Mouse (Mus musculus) layer of hippocampus, adult 11-12 months (tissue): Measurements from ENCODE around the gene Ggact.

ENCODE experiments used
- DNase-seq: peaks from one replicate; pipeline ENCODE4 v3.0.0; 2022; ENCODE audit warnings: low spot score

The Ggact gene

DNA sequence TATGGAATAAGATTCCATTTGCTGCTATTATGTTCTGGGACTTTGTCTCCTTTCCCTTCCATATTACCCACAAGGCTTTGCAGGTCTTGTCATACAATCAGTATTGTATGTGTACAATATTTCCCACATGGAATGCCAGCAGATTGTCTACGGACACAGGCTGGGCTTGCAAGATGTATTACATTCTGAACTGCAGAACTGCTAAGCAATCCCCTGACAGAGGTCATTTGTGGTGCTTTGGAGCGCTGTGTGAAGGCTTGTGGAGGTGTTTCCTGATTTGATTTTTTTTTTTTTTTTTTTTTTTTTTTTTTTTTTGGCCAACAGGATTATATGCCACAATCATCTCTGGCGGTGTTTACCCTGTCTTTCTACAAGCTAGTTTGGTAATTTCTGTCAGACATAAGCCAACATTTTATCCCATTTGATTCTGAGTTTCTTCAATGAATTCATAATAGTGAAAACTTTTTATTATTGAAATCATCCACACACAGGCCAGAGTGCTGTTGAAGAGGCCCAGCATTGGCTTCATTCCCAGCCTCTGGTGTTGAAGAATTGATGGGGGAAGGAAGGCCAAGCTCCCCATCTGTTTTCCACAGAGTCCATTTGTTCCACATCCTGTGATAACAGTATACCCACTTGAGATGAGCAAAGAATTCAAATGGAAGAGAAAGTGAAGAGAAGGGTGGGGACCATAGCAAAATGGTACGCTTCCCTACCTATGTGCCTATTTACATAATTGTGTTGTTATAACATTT is 45.8 kb downstream of the Ggact start:
- DNase-seq: no peak

DNA sequence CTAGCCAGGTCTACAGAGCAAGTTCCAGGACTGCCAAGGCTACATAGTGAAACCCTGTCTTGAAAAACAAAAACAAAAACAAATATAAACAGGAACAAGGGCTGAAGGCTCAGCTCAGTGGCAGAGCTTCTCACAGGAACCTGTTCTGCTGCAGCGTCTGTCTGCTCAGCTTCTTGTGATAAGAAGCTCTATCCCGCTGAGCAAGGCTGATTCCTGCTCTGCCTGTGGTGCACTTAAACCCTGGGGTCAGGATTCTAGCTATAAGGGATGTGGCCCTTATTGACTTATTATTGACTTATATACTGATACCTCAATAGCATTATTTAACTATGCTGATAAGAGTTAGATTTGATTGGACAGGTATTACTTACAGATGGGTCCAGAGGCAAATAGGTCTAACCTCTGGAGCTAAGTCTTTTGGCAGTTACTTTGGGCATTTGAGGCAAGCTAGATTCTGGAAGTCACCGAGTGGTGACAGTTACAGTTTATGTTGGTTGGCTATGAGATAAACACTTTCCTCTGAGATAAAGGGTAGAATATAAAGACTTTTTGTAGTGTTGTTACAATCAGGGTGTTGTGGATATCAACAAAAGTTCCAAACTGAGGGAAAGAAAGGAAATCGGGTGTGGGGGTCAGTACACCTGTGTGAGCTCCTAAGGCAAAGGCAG is 48.0 kb downstream of the Ggact start:
- no peak for DNase-seq

DNA sequence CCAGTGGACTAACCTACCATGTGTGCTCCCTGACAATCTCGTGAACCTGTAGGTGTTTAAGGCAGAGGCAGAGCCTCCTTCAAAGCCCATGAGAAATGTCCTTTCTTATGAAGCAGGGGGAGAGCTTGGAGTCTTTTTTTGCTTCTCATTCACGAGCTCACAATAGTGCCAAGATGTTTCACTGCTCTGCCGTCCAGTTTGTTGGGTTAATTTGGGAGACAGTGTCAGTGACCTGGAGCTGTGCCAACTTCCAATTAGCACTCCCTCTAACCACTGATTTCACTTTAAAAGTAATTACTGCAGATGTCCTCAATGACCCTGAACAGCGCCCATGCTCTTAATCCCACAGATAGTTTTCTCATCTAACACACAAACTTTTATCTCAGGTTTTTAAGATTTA is 50.9 kb downstream of the Ggact start:
- no peak for DNase-seq

DNA sequence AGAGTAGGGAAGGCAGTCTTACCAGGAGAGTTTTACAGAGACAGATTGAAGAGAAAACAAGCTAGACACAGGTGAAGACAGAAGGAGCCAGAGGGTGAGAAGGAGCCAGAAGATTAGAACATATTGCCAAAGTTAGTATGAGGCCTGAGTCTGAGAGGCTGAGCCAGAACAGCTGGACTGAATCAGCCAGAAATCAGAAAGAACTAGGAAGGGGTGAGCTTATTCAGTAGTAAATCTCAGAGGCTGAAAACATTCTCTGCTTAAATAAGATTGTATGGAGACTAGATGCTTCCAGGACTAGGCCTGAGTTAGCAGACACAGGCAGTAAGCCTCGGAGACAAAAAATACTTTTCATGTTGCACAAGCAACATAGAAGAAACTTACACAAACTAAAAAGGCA is 53.8 kb downstream of the Ggact start:
- DNase-seq: no peak

DNA sequence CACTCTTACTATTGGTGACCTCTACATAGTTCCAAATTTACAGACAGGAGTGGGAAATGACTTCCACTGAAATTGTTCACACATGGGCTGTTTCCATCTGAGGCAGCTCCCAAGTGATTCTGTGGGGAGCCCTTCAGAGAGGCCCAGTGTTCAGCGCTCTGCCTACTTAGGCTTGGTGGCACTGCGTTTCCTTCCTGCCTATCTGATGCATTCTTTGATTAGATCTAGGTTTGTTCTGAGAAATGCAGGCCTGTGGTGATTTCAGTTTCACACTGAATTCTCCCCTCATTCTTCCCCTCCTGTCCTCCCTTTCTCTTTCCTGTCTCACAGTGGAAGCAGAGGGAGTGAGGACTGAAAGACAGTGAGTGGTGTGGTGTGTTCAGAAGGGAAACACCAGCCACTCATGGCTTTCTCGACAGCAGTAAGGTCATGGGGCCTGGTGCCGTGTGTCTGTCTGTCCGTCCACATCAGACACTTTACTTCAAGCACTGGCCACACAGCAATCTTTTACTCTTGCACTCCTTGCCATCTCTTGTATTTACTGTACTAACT is 61.0 kb downstream of the Ggact start:
- no peak for DNase-seq

DNA sequence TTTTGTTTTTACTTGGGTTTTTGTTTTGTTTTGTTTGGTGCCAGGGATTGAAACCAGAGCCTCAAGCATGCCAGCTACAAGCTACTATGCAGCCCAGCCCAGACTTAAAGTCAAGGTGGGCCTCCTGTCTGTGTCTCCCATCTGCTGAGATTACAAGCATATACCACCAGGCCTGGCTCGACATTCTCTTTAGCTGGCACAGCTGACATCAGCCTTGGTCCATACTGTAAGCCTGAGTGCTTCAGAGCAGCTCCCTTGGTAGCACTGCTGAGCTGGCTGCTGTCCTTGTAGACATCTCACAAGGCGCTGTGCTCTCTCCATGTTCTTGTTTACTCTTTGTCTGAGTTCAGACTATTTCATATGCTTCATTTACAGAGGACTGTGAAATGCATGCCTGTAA is 76.5 kb downstream of the Ggact start:
- DNase-seq: no peak

DNA sequence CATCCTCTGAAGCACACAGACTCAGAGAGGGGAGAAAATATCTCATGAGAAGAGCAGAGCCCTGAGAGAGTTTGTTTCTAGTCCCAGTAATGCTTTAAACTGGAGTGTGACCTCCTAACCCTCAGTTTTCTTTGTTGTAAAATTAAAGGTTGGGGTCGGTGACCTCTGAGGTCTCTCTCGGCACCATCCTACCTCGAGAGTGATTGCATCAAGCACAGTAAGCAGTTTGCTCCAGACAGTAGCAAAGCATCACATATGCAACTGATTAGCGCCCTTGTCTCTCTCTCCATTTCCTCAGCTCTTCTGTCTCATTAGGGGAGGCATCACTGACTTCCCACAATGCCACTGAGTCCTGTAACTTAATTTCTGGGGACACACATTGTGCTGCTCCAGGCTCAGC is 77.3 kb downstream of the Ggact start:
- no peak for DNase-seq

DNA sequence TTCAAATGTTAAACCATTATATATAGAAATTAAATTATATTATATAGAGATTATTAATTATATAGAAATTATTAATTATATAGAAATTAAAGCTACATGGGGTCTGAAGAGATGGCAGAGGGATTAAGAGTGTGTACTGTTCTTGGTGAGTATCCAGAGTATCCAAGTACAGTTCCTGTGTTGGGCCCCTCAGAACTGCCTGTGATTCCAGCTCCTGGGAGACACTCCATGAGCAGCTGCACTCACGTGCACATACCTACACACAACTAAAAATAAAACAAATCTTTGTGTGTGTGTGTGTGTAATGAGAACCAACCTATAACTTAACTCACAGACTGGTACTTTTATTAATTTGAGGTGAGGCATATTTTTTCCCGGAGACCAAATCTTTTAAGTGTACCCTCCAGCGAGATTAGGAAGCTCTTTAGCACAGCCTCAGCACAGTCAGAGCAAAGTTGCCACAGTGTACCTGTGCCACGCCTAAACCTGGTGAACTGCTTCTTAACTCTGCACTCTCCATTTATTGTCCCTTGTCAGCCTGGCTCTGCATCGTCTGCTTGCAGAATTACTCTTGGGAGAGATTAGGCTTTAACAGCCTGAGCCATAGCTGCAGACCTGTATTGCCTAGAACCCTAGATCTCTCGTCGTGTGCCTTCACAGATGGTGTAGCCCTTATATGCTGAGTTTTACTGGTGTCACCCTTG is 77.9 kb downstream of the Ggact start:
- no peak for DNase-seq

DNA sequence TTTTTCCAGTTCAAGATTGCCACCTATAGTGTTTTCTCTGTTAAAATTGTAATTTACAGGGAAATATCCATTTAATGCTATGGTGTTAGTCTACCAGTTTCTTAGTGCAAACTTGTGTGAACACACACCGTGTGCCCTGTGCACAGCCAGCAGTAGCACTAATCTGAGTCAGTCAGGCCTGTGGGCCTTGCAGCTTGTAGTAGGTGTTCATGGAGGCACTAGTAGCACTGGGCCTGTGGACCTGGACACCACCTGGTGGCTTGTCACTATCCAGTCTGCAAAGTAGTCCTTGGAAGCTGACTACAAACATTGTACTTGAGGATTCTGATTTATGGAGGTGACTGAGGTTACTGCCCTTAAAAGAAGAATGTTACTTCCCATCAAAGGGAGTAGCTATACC is 78.8 kb downstream of the Ggact start:
- no peak for DNase-seq

DNA sequence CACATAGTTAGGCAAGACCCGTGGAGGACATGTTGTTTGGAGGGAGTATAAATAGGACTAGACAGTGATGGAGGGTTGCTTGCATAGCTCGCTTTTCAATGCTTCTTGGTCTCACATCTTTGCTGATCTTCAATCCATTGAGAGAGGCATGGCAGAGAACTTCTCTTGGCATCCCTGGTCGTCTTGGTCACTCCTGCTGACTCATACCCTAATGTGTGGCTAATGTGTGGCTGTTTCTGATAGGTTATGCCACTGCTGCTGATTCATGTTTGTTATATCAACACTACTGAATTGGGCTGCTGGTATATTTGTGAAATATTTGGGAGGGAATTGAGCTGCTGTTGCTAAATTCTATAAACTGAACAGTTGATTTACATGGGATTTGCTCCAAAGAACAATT is 79.9 kb downstream of the Ggact start:
- DNase-seq: no peak

DNA sequence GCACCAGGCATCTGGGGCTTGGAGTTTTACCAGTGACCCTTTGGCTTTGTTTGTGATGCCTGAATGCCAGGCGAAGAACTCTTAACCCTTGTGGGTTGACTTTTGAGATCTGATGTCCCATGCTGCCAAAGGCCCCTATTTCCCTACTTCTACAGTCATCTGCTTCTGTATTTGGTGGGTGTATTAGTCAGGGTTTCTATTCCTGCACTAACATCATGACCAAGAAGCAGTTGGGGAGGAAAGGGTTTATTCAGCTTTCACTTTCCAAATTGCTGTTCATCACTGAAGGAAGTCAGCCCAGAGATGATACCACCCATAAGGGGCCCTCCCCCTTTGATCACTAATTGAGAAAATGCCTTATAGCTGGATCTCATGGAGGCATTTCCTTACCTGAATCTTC is 83.1 kb downstream of the Ggact start:
- no peak for DNase-seq

DNA sequence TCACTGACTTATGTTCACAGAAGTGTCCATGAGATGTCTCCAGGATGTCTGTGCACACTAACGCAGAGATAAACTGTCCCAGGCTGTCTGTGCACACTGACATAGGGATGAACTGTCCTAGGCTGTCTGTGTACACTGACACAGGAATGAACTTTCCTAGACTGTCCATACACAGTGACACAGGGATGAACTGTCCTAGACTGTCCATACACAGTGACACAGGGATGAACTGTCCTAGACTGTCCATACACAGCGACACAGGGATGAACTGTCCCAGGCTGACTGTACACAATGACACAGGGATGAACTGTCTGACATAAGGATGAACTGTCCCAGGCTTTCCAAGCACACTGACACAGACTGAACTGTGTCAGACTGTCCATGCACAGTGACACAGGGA is 88.1 kb downstream of the Ggact start:
- no peak for DNase-seq

DNA sequence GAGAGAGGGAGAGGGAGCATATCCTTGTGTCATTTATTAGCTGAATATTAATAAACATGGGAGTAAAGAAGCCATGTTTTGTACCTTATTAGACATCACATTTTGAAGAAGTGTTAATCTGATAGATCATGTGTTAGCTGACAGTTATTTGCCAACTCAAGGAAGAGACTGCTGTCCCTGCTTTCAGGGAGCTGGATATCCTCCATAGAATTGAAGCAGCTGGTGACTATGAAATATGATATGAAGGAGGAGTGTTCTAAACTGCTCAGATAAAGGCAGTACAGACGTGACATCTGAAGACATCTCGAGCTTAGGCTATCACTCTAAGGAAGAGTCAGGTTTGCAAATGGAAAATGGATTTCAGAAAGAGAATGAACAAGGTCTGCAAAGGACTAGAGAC is 89.8 kb downstream of the Ggact start:
- no peak for DNase-seq

DNA sequence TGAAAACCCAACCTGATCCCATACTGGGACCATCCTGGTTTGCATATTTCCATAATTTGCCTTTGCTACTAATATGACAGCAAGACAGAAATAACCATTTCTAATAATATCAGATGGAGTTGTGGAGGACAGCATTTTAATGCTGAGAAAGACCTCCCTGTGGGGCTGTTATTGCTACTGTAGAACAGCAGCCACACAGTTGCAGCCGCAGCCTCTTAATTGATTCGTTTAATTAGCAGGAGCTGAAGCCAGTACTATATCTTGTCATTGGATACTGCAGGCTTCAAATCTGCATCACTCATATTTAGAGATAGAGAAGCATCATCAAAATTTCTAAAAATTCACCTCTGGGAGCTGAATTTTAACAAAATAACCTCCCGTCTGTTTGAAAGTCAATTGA is 92.6 kb downstream of the Ggact start:
- no peak for DNase-seq

DNA sequence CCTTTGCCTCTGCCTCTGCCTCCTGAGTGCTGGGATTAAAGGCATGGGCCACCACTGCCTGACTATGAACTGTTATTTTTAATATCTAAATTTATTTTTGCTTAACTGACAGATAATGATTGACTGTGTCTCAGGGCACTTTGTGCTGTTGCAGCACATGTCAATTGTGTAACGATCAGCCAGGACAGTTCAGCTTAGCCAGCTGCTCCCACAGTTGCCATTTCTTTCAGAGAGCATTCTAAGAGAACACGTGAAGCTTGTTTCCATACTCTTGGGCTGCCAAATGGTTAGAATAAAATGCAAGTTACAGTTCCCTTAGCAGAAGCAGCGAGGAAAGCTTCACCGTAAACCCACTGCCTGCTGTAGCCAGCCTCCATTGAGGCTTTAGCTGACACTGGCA is 113.3 kb downstream of the Ggact start:
- DNase-seq: no peak

DNA sequence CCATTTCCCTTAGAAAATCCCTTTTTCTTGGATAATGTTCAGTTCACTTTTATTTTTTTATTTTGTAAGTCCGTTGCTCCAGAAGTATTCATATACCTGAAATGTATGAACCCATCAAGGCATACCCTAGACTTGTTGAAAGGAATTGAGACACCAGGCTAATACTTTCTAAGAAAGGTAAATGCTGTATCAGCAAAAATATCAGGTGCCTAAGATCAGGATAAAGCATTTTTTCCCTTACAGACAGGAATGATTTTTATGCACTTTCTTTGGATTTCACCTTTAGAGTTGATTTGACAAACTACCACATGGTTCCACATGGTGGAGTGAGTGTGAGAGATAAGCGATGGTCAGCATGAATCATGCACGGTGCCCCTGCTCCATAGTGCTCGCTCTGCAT is 120.2 kb downstream of the Ggact start:
- no peak for DNase-seq

DNA sequence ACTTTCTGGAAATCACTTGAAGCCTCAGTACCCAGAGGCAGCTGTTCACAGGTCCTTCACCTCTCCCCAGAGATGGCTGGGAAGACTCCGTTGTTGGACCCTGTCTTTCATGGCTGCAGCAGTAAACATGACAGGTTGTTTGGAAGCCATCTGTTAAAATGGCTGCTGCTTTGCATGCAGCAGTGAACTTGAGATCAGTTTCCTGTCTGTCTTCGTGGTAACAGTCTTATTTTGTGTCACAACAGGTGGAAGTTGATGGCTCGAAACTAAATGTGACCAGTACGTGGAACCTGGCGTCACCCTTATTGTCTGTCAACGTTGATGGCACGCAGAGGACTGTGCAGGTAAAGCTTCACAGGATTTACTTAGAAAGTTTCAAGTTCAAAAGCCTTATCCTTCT is 123.4 kb downstream of the Ggact start:
- DNase-seq: no peak

DNA sequence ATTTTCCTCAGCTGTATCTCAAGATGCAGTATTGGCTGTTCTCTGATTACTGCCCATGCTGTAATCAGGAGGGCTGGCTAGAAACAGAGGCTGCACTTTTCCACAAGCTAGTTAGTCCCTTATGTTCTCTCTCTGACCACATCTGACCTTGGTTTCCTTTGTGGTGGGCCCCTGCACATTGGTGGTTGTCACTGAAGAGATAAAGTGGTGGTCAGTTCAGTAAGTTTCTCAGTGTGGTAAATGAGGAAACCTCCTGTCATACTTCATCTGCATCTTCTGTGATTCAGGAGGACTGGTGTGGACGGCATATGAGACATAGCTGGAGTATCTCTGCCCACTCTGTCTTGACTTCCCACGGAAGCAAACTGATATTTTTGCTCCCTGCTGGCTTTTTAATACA is 125.4 kb downstream of the Ggact start:
- DNase-seq: no peak

DNA sequence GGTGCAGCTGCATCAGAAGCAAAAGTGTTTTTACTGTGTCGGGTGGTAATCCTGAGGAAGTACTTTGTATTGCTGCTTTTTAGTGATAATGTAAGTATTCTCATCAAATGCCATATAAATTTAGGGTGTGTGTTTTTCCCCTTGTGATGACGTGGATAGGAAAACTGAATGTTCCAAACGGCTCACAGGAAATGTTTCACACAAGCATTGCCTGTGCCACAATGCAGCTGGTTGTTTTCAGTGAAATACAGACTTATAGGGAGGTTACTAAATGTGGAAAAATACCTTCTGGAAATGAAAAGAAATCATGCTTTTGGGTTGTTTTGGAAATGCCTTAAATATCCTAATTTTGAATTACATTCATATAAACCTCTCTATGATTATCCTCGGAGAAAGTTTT is 128.9 kb downstream of the Ggact start:
- DNase-seq: no peak

DNA sequence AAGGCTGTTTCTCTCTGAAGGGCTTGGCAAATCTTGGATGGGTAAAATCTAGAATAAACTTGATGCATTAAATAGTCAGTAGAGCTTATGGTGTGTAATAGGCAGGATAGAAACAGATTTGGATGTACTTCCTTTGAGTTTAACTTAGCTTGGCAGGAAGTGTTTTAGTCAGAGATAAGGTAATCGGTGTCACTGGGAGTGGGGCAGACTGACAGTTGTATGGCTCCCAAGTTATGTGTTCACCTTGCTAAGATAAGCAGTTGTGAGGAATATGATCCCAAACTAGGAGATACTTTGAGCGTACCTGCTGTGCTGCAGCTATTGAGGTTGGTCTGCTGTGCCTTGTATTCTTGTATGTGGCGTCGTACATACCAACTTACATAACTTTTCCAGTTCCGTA is 147.1 kb downstream of the Ggact start:
- DNase-seq: no peak
